Mouse (Mus musculus) hindbrain, embryonic 11.5 days (tissue): ENCODE measurements around the gene Hpn. TPM values are rescaled to one million over a fixed set of nuclear protein-coding genes. Genes with fewer than 3 reads are reported as not detected.

Source experiments
- ATAC-seq: fragments of 200-750 bp; cut with Nextera tagmentation; 2 replicates; pipeline ENCODE4 v1.8.0; 2017; ENCODE audit warnings: mild to moderate bottlenecking, moderate TSS enrichment, moderate library complexity; ENCODE audit not compliant: low FRiP score
- DNase-seq: peaks from one replicate; pipeline ENCODE4 v3.0.0-alpha.2; 2015; ENCODE audit warnings: low spot score
- H3K27ac ChIP-seq: fragments of 300-500 bp; sonication (generic); 2 replicates; pipeline ENCODE4 v1.5.1; 2014; ENCODE audit warnings: mild to moderate bottlenecking, low read depth, low read length
- H3K27me3 ChIP-seq: fragments of 300-500 bp; sonication (generic); 2 replicates; pipeline ENCODE4 v1.6.1; 2014; ENCODE audit warnings: mild to moderate bottlenecking, low read length, moderate library complexity, mixed read lengths; ENCODE audit not compliant: control insufficient read depth, insufficient read depth
- H3K36me3 ChIP-seq: fragments of 300-500 bp; sonication (generic); 2 replicates; pipeline ENCODE4 v1.6.1; 2014; ENCODE audit warnings: mild to moderate bottlenecking, low read length, moderate library complexity, mixed read lengths; ENCODE audit not compliant: control insufficient read depth, insufficient read depth
- H3K4me1 ChIP-seq: fragments of 300-500 bp; sonication (generic); replicated peaks from 2 replicates; pipeline ENCODE4 v1.6.1; 2014; ENCODE audit warnings: low read length, mixed read lengths; ENCODE audit not compliant: control insufficient read depth, insufficient read depth
- H3K4me2 ChIP-seq: fragments of 300-500 bp; sonication (generic); replicated peaks from 2 replicates; pipeline ENCODE4 v1.6.1; 2014; ENCODE audit warnings: mild to moderate bottlenecking, low read depth, low read length
- H3K4me3 ChIP-seq: fragments of 300-500 bp; sonication (generic); 2 replicates; pipeline ENCODE4 v1.5.1; 2014; ENCODE audit warnings: low read depth, low read length
- H3K9ac ChIP-seq: fragments of 300-500 bp; sonication (generic); 2 replicates; pipeline ENCODE4 v1.6.1; 2014; ENCODE audit warnings: low read depth, low read length
- H3K9me3 ChIP-seq: fragments of 300-500 bp; sonication (generic); 2 replicates; pipeline ENCODE4 v1.6.1; 2016; ENCODE audit warnings: low read length; ENCODE audit not compliant: control insufficient read depth
- WGBS: fragments of 180-500 bp; shearing (Covaris S2); extraction: QIAGEN DNeasy Blood & Tissue Kit; methylation state at CpG from one replicate; pipeline ENCODE4 v1.1.7; 2014; 5-methylcytosine and 5-hydroxymethylcytosine counted together
- polyA plus RNA-seq: library from polyadenylated mRNA; unstranded; fragments of >200 nt; fragmentation: Nextera tagmentation; extraction: Ambion mirVana; gene quantifications from 2 replicates; pipeline ENCODE4 v1.2.1, GENCODE M21; 2014

Hpn gene
- polyA plus RNA-seq, 1 experiment from 2014 or later: 0.56 TPM

GRCm38 (mm10) chr7:31049135-31049845 lies 65.8 kb downstream of the Hpn start:
- H3K4me3 ChIP-seq: no peak overlapping the region
- H3K9me3 ChIP-seq: no peaks in the 10 kb centered on the region
- peak overlapping the region; percentile 29; the same call in 1 of the 2 replicates for H3K4me2 ChIP-seq
- H3K27me3 ChIP-seq: peaks cover 50% of the 10 kb centered on the region
- H3K4me1 ChIP-seq: peaks cover 7% of the 10 kb centered on the region
- ATAC-seq: peak; percentile 16; the same call in 1 of the 2 replicates
- 22% methylated on average over 5 of the region's 5 CpGs for WGBS
- peak; percentile 59 for DNase-seq
- H3K9ac ChIP-seq: no peak overlapping the region
- H3K27ac ChIP-seq: no peak overlapping the region
- H3K36me3 ChIP-seq: no peaks in the 10 kb centered on the region

Other genes starting within 250 kb of the Hpn start
- not detected in 2 replicates for gene Cd22, start 234.9 kb downstream of the Hpn start, polyA plus RNA-seq
- 0.28 and 0.73 TPM in 2 replicates for gene Mag, start 200.4 kb downstream of the Hpn start, polyA plus RNA-seq
- not detected in 2 replicates for gene Hamp2, start 190.6 kb downstream of the Hpn start, polyA plus RNA-seq
- gene Hamp, start 171.3 kb downstream of the Hpn start, polyA plus RNA-seq: not detected in 2 replicates
- 23.5 and 25.4 TPM in 2 replicates for gene Usf2, start 158.5 kb downstream of the Hpn start, polyA plus RNA-seq
- 12.8 and 13.4 TPM in 2 replicates for gene Lsr, start 141.8 kb downstream of the Hpn start, polyA plus RNA-seq
- gene Fam187b, start 141.5 kb downstream of the Hpn start, polyA plus RNA-seq: 0.59 and 1.1 TPM in 2 replicates
- gene Fxyd5, start 72.8 kb downstream of the Hpn start, polyA plus RNA-seq: 12.3 and 14.1 TPM in 2 replicates
- gene Fxyd7, start 63.8 kb downstream of the Hpn start, polyA plus RNA-seq: 8.7 and 12.6 TPM in 2 replicates
- gene Fxyd1, start 58.1 kb downstream of the Hpn start, polyA plus RNA-seq: 15.6 and 18.1 TPM in 2 replicates
- gene Lgi4, start 55.9 kb downstream of the Hpn start, polyA plus RNA-seq: 1.0 and 2.8 TPM in 2 replicates
- 6.3 and 8.6 TPM in 2 replicates for gene Fxyd3, start 38.6 kb downstream of the Hpn start, polyA plus RNA-seq
- 0.60 and 0.86 TPM in 2 replicates for gene Scn1b, start 11.7 kb upstream of the Hpn start, polyA plus RNA-seq
- 120 and 125 TPM in 2 replicates for gene Gramd1a, start 40.6 kb upstream of the Hpn start, polyA plus RNA-seq
- not detected in 2 replicates for gene Scgb2b2, start 175.2 kb upstream of the Hpn start, polyA plus RNA-seq
- not detected in 2 replicates for gene Scgb1b2, start 176.5 kb upstream of the Hpn start, polyA plus RNA-seq
- gene Scgb2b3, start 246.8 kb upstream of the Hpn start, polyA plus RNA-seq: not detected in 2 replicates